Mouse (Mus musculus): ENCODE measurements around the gene Ggta1. TPM values are rescaled to one million over a fixed set of nuclear protein-coding genes. Genes with fewer than 3 reads are reported as not detected.

The Ggta1 gene
- total RNA-seq, 2 experiments from 2014 or later = 3.3 to 3.8 TPM

Other genes with a start within 250 kb of the Ggta1 start
- 10 to 100 TPM; 57.7 to 90.6 TPM for gene Gsn, start 206.9 kb downstream of the Ggta1 start, total RNA-seq (2021)
- 1 to 10 TPM; 5.7 to 6.0 TPM for gene Stom, start 126.3 kb downstream of the Ggta1 start, total RNA-seq (2021)
- not detected for gene 4930568D16Rik, start 95.5 kb downstream of the Ggta1 start, total RNA-seq (2021)
- not detected for gene 4930402F06Rik, start 66.1 kb downstream of the Ggta1 start, total RNA-seq (2021)
- gene Dab2ip, start 95.0 kb upstream of the Ggta1 start, total RNA-seq (2021) = 100 to 1,000 TPM; 144 to 156 TPM

Data from left cerebral cortex, postnatal 36 days (tissue).